Mouse (Mus musculus): ENCODE measurements at regions not wholly inside any gene's neighbourhood (a gene's known extent, or its start where the extent isn't known, plus 50 kb on each side); places are given as distances from the start of the nearest gene placed in this dataset.

GRCm38 (mm10) chr4:26404266-26404665 is 57.6 kb upstream of the Manea start:
- no peak for TF ChIP-seq POLR2A (IDR thresholded peaks at IDR 0.05; ENCODE audit: extremely low read depth, insufficient read depth, low read length)
- no peak for TF ChIP-seq CTCF (IDR thresholded peaks at IDR 0.05; ENCODE audit: extremely low read depth, insufficient read depth, low read length)
